Mouse (Mus musculus) stomach, adult 2 months (tissue): ENCODE measurements around the gene Dennd6b. TPM values are rescaled to one million over a fixed set of nuclear protein-coding genes. Genes with fewer than 3 reads are reported as not detected.

Experiments
- polyA plus RNA-seq: library from polyadenylated mRNA; depleted of rRNA; stranded (reverse); fragments of >200 nt; gene quantifications from 2 replicates; pipeline ENCODE4 v1.2.3, GENCODE M21; 2012; rRNA removed

The Dennd6b gene
- 9.6 and 9.7 TPM in 2 replicates for polyA plus RNA-seq

DNA sequence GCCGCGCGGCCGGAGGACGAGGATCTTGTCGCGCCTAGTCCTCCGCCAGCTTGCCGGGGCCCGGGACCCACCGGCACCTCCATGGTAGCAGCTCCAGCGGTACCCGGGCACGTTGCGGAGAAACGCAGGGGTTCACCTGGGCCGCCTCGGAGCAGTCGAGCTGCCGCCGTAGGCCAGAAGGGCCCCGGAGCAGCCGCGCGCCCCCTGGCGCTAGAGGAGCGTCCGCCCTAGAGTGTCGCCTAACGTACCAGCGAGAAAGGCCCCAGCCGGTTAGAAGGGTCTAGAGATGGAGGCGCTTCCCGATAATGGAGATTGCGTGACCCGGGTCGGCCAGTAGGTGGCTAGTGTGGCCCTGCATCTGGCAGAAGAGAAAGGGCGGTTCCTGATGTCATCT, at the start of gene Dennd6b:
Gene Dennd6b, minus strand, starts transcription at position 184 of the 394 bp plus-strand sequence.

DNA sequence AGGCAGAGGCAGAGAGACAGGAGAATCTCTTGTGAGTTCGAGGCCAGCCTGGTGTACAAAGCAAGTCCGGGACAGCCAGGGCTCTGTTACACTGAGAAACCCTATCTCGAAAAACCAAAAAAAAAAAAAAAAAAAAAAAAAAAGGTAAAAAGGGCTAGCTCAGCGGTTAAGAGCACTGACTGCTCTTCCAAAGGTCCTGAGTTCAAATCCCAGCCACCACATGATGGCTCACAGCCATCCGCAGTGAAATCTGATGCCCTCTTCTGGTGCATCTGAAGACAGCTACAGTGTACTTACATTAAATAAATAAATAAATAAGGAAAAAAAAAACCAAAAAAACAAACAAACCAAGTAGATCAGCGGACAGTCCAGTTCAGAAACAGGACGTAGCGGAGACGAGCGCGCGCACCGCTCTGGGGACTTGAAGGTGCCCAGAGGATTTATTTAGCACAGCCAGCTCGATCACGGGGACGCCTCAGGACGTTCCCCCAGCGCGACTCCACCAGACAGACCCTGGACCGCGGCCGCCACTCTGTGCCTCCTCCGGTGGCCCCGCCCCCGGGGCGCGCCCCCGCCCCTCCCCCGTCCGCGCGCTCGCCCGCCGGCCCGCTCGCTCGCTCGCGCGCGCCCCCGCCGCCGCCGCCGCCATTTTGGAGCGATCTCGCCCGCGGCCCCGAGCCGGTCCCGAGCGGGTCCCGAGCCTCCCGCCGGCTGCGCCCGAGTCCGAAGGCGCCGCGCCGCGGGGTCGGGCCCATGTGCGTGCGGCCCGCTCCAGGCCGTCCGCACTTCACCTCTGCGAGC, 14.8 kb upstream of the Dennd6b start, which contains the start of gene Ppp6r2:
Gene Ppp6r2, plus strand, starts transcription at position 639 of the 801 bp plus-strand sequence.

DNA sequence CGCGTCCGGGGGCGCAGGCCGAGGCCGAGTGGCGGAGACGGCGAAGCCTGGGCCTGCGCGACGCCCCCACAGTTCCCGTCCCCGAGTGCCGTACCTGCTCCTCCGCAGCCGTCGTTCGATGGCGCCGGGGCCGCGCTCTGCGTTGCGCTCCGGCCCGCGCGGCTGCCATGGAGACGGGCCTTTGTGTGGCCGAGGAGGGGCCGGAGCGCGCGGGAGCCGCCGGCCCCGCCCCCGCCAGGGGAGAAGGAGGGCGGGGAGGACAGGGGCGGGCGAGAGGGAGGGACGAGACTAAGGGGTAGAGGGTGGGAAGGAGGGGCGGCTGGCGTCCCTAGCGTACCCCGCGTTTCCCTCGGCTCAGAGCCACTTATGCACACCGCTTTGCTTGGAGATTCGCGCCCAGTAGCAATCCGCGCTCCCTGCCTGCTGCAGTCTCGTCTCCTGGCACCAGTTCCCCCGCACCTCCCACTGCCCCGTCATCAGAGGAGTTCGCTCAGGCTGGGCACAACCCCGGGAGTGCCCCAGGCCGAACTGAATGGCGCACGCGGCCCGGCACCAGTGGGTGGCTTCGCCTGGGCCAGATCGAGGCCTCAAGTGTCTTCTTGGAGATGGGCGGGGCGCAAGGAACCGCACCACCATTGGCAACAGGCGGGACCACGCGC, 15.6 kb downstream of the Dennd6b start, which contains the start of gene Plxnb2:
Gene Plxnb2, minus strand, starts transcription at position 218 of the 659 bp plus-strand sequence.

DNA sequence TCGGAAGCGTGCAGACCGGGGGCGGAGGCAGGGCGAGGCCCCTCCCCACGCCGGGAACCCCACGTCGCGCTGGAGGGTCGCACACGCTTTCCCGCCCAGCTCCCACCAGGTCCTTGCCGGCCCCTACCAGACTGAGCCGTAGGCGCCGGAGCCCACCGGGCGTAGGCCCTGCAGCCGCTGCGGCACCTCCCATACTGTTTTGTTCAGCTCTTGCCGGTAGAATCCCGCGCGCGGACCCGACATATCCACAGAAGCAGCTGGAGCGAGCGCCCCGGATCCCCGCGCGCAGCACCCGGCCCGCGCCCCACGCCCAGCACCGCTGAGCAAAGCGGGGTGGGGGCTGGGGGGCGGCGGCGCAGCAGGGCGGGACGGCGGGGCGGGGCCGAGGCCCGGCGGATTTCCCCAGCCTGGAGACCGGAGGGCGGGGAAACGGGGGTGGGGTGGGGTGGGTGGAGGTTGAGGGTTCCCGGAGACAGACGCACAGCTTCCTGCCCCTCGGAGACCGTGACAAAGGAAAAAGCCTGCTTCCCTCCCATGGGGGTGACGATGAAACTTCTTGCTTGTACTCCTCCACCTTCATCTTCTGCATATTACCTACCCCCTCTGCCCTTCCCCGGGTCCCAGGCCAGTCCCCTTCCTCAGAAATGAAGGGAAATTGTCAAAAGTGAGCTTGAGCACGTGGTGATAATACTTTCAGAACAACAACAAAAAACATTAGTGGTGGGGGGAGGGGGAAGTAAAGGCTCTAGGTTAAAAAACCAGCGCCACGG, 46.8 kb downstream of the Dennd6b start, which contains the start of gene Mapk11:
Gene Mapk11, minus strand, starts transcription at position 358 of the 770 bp plus-strand sequence.

DNA sequence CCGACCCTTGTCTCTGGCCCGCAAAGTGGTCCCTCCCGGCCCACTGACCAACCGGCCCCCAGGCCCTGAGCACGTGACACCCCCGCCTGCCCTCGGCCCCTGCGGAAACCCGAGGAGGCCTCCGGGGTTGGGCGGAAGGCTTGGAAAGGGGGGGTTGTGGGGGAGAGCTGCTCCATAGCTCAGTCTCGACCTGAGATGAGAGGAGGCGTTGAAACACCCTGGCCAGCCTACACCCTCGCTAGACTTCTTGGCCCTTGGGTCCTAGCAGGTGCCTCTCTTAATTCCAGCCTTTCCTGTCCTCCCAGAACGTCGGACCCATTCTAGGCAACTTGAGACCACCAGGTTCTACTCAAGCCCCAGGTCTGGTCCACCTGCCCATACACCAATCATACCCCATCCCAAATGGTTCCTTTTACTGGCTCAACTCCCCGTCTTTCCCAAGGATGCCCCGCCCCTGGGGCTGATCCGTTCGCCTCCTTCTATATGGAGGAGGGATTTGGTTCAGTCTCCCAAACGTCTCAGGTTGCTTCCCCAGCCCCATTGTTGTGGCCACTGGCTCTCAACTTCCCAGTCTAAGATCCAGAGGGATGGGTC, 55.5 kb downstream of the Dennd6b start, which contains the start of gene Mapk12:
Gene Mapk12, minus strand, starts transcription at position 45 of the 594 bp plus-strand sequence.

Other genes starting within 250 kb of the Dennd6b start
- gene Ttll8, start 242.1 kb downstream of the Dennd6b start, polyA plus RNA-seq = not detected in 2 replicates
- not detected in 2 replicates for gene Mlc1, start 217.5 kb downstream of the Dennd6b start, polyA plus RNA-seq
- not detected in 2 replicates for gene Mov10l1, start 213.6 kb downstream of the Dennd6b start, polyA plus RNA-seq
- gene Panx2, start 136.8 kb downstream of the Dennd6b start, polyA plus RNA-seq = 0.29 and 0.32 TPM in 2 replicates
- 54.9 and 56.4 TPM in 2 replicates for gene Trabd, start 121.4 kb downstream of the Dennd6b start, polyA plus RNA-seq
- 26.6 and 45.1 TPM in 2 replicates for gene Selenoo, start 107.4 kb downstream of the Dennd6b start, polyA plus RNA-seq
- gene Tubgcp6, start 73.4 kb downstream of the Dennd6b start, polyA plus RNA-seq = 16.8 and 19.0 TPM in 2 replicates
- gene Hdac10, start 67.8 kb downstream of the Dennd6b start, polyA plus RNA-seq = 16.4 and 17.9 TPM in 2 replicates
- 3.9 and 4.2 TPM in 2 replicates for gene Mapk12, start 55.8 kb downstream of the Dennd6b start, polyA plus RNA-seq
- gene Mapk11, start 46.9 kb downstream of the Dennd6b start, polyA plus RNA-seq = 2.4 and 2.9 TPM in 2 replicates
- 272 and 308 TPM in 2 replicates for gene Plxnb2, start 15.7 kb downstream of the Dennd6b start, polyA plus RNA-seq
- gene Ppp6r2, start 15.1 kb upstream of the Dennd6b start, polyA plus RNA-seq = 113 and 257 TPM in 2 replicates
- 100 and 115 TPM in 2 replicates for gene Sbf1, start 118.8 kb upstream of the Dennd6b start, polyA plus RNA-seq
- 4.1 and 5.8 TPM in 2 replicates for gene Adm2, start 126.2 kb upstream of the Dennd6b start, polyA plus RNA-seq
- 1.2 TPM in 1 of 2 replicates, not detected in the other for gene Miox, start 137.9 kb upstream of the Dennd6b start, polyA plus RNA-seq
- gene Lmf2, start 159.2 kb upstream of the Dennd6b start, polyA plus RNA-seq = 17.5 and 19.8 TPM in 2 replicates
- 88.6 and 103 TPM in 2 replicates for gene Ncaph2, start 159.2 kb upstream of the Dennd6b start, polyA plus RNA-seq
- 22.5 and 28.4 TPM in 2 replicates for gene Sco2, start 177.3 kb upstream of the Dennd6b start, polyA plus RNA-seq
- gene Tymp, start 180.5 kb upstream of the Dennd6b start, polyA plus RNA-seq = 2.5 and 6.6 TPM in 2 replicates
- 3.9 and 4.4 TPM in 2 replicates for gene Odf3b, start 182.8 kb upstream of the Dennd6b start, polyA plus RNA-seq
- not detected in 2 replicates for gene Klhdc7b, start 188.4 kb upstream of the Dennd6b start, polyA plus RNA-seq
- gene Syce3, start 214.0 kb upstream of the Dennd6b start, polyA plus RNA-seq = not detected in 2 replicates
- gene Cpt1b, start 229.4 kb upstream of the Dennd6b start, polyA plus RNA-seq = 1.7 and 5.0 TPM in 2 replicates
- gene C730034F03Rik, start 233.1 kb upstream of the Dennd6b start, polyA plus RNA-seq = 0.14 and 0.23 TPM in 2 replicates
- 0.27 and 1.8 TPM in 2 replicates for gene Gm44502, start 233.2 kb upstream of the Dennd6b start, polyA plus RNA-seq
- 38.2 and 43.2 TPM in 2 replicates for gene Chkb, start 233.4 kb upstream of the Dennd6b start, polyA plus RNA-seq